Mouse (Mus musculus) testis, adult 2 months (tissue): ENCODE measurements around the gene Asf1b.

Source experiments
- CTCF ChIP-seq: fragments of 200-500 bp; IDR thresholded peaks from 2 replicates; pipeline ENCODE4 v1.5.1; 2012; ENCODE audit warnings: low read depth, mild to moderate bottlenecking, inconsistent platforms, low read length, moderate library complexity; ENCODE audit not compliant: control insufficient read depth, insufficient read depth, insufficient replicate concordance
- POLR2A ChIP-seq: fragments of 200-500 bp; IDR thresholded peaks from 2 replicates; pipeline ENCODE4 v1.6.1; 2012; ENCODE audit warnings: low read depth, mild to moderate bottlenecking, inconsistent platforms, low read length, moderate library complexity; ENCODE audit not compliant: control insufficient read depth

DNA sequence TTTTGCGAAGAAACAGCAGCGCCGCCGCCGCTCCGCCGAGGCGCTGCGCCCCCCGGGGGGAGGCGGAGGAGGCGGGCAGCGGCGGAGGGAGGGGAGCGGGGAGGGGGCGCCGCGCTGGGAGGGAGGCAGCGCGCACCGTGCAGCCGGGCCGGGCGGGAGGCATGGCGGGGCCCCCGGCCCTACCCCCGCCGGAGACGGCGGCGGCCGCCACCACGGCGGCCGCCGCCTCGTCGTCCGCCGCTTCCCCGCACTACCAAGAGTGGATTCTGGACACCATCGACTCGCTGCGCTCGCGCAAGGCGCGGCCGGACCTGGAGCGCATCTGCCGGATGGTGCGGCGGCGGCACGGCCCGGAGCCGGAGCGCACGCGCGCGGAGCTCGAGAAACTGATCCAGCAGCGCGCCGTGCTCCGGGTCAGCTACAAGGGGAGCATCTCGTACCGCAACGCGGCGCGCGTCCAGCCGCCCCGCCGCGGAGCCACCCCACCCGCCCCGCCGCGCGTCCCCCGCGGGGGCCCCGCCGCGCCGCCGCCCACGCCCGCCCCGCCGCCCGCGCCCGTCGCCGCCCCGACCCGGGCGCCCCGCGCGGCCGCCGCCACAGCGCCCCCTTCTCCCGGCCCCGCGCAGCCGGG lies 42.3 kb downstream of the Asf1b start, which contains the start of gene Samd1:
- no peak for TF ChIP-seq CTCF
- TF ChIP-seq POLR2A = no peak
